Mouse (Mus musculus) erythroid progenitor cell, adult 5-6 weeks (primary cell): ENCODE measurements around the gene Catsperd. TPM values are rescaled to one million over a fixed set of nuclear protein-coding genes. Genes with fewer than 3 reads are reported as not detected.
"Not testable (repeated sequence)": the region's sequence is repeated elsewhere in the genome, so short reads cannot be mapped to it uniquely, and the experiment has no call there.

ENCODE experiments used
- ATAC-seq: replicated peaks from 2 replicates; pipeline ENCODE4 v1.8.0; 2016; ENCODE audit warnings: moderate number of reproducible peaks, mild to moderate bottlenecking, moderate TSS enrichment, inconsistent platforms; ENCODE audit not compliant: poor library complexity, low FRiP score, severe bottlenecking
- total RNA-seq, 2 experiments: library from RNA; stranded (forward) in 1 of 2; stranded (reverse) in 1 of 2; fragments of 150-400 nt in 1 of 2; fragments of 186-747, 209-891 nt in 1 of 2; gene quantifications; 2 replicates each; pipeline versions ENCODE4 v1.2.3 to v1.2.4; 2015 to 2017; ENCODE audit warnings: low replicate concordance in 2 of 2

Catsperd gene
- total RNA-seq, 2 experiments from 2014 or later: not detected

DNA sequence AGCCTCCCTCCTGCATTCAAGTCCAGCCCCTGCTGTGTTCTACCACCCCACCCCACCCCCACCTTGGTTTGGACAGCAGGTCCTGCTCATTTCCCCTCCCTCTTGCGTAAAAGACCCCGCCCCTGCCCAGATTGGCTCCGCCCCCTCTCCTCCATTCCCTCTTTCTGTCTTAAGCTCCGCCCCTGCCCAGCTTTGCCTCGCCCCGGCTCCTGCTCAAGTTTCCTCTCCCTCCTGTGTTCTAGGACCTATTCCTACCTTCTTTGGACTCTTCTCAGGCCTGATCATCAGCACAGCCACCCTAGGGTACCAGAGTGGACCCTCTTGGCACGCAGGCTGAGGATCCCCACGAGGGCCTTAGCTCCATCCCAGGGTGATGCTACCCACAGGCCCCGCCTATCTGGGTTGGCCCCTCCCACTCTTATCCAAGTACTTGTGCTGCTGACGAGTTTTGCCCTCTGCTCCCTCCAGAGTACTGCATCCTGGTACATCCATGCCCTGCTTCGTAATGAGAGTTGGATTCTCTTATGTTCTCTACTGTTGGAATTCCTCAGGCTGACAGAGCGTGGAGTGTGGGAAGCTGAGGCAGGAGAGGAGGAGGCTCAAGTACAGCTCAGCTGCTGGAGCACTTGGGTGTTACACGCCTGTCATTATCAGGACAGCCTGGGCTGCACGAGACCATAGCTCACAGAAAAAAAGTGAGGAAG lies 15.9 kb upstream of the Catsperd start:
- ATAC-seq: no peak

DNA sequence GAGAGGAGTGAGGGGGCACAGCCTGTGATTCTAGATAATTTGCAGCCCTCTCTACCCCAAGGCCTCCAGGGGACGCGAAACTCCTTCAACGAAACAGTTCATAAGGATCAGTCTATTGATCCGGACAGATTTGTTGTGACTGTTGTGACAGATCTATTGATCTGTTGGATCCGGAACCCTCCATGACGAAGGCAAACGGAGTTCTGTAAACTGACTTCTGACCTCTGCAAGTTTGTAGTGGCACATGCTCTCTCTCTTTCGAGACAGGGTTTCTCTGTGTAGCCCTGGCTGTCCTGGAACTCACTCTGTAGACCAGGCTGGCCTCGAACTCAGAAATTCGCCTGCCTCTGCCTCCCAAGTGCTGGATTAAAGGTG lies 15.4 kb upstream of the Catsperd start:
- ATAC-seq: not testable (repeated sequence)

DNA sequence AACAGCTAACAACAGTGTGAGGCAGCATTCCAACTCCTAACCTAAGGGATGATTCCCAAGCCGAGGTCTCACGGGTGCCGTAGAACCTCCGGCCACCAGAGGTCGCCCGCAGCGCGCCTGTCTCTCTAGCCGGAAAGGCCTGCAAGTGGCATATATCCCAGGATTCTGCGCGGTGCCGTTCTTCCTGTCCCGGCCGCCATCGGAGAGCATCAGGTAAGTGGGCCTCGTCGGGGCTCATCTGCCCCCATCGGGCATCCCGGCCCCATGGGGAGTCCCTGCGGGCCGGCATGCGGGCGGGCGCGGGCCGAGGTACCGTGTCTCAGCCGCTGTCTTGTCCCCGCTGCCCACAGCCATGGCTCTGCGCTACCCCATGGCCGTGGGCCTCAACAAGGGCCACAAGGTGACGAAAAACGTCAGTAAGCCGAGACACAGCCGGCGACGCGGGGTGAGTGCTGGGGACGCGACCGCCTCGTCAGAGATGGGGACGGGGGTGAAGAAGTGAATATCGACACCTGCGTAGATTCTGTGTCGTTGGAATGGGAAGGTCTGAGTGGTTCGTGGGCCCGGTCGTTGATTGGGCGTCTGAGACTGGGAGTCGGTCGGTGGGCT lies 14.6 kb upstream of the Catsperd start, which contains the start of gene Rpl36:
Rpl36 (plus strand) TSS at position 181 of the 609 bp plus-strand sequence.
- ATAC-seq: peak; percentile 69

DNA sequence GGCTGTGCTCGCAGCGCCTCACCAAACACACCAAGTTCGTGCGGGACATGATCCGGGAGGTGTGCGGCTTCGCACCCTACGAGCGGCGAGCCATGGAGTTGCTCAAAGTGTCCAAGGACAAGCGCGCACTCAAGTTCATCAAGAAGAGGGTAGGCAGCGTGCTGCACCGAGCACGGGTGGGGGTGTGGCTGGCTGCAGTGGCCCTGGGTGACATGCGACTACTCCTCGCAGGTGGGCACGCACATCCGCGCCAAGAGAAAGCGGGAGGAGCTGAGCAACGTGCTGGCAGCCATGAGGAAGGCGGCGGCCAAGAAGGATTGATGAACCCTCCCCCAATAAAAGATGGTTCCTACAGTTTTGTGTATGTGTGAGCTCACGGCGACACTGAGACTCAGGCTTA lies 14.1 kb upstream of the Catsperd start:
- not testable (repeated sequence) for ATAC-seq

DNA sequence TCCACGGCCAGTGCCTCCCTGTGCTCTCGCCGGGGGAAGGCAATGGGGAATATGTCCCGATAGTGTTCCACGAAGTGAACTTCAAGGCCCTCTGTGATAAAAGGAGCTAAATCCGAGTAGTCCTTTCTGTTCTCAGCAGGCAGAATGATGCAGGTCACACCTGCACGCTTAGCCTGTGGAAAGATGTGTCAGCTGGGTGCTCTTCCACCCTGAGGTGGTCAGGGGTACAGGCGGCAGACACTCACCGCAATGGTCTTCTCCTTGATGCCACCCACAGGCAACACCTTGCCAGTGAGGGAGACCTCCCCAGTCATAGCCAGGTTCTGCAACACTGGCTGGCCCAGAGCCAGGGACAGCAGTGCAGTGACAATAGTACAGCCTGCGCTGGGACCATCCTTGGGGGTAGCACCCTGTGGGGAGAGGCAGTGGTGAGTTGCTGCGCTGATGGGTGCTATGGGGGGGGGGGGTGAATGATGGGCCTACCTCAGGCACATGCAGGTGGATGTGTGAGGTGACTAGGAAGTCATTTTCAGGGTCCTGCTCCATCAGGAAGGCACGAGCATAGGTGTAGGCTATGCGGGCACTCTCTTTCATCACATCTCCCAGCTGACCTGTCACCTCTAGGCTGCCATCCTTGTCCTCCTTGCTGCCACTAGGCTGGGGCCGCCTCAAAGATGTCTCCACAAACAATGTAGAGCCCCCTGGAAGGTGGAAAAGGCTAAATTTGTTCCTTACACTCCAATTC lies 13.4 kb upstream of the Catsperd start:
- ATAC-seq: no peak

DNA sequence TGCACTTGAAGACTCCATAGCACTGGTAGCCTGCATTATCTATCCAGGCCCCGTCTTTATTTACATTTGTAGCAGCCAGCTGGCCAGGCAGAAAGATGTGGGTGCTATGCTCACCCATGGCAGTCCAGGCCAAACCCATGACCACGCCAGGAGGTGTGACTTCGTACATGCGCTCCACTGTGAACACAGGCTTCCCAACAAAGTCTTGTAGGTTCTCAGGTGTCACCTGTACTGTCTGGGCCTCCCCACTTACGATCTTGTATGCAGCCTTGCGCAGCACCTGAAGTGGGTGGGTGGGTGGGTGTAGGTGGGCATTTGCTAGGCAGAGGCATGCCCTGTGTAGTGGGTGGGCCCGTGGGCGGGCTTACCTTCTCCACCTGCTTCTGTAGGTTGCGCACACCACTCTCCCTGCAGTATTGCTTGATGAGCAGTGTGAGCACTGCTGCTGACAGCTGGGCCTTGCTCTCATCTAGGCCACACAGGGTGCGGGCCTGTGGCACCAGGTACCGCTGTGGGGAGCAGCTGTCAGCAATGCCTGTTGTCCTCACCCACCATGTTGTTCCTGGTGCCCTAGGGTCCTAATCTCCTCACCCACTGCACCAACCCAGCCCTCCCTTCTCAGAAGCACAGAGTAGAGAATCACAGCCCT lies 12.7 kb upstream of the Catsperd start:
- ATAC-seq: no peak

DNA sequence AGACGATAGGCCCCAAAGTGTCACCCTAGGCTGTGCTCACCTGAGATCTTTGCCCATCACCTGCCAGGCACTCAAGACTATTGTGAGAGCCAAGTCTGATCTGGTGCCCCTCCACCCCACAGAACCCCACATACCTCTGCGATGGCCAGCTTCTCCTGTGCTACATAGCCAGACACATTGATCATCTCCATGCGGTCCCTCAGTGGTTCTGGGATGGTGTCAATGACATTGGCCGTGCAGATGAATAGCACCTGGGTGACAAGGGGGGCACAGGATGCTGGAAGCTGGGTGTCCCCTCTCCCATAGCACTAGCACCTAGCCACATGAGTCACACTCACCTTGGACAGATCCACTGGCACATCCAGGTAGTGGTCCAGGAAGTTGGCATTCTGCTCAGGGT lies 12.2 kb upstream of the Catsperd start:
- no peak for ATAC-seq

DNA sequence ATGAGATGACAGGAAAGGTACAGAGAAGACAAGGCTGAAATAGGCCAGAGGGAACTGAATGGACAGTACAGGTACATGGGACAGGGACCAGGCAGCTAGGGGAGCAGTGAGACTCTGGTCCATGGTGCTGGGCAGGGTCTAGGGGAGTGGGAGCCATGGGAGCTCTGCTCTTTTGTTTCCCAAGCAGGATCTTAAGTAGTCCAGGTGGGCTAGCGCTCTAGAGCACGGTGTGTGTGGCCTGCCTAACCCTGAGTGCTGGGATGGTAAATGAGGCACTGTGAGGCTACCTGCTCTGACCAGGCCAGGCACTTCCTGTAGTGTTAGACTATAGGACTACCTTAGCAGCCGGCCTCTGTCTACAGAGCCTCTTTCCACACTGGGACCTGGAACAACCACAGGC lies 11.2 kb upstream of the Catsperd start:
- no peak for ATAC-seq

DNA sequence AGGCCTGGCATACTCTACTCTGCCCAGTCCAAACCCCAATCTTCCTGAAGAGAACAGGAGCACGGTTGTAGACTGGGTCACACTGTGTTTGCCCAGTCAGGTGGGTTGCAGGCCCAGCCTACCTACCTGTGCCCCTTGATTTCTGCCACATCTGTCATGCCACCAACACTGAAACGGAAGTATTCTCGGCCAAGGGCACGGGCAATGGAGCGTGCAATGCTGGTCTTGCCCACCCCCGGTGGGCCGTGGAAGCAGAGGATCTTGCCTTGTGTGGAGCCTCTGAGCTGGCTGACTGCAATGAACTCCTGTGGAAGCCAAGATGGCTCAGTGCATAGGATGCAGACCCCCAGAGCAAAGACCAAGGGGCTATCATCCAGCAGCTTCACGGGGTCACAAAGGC lies 10.3 kb upstream of the Catsperd start:
- ATAC-seq: no peak

DNA sequence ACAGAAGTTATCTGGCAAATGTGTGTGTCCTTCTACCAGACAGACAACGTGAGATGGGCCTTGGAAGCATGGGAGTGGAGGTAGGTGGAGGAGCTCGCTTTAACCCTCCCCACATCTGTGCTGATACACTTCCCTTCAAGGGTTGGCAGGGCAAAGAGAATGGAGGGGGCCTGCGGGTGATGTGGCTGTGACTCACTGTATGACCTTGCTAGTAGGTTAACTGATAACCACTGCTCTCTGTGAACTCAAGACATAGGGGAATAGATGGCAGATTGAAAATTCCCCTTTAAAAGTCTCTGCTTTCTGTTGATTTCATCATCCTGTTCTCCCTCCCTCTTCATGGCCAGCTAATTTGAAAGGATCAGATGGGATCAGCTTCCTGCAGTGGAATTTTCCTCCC lies 2.4 kb upstream of the Catsperd start:
- ATAC-seq: no peak

DNA sequence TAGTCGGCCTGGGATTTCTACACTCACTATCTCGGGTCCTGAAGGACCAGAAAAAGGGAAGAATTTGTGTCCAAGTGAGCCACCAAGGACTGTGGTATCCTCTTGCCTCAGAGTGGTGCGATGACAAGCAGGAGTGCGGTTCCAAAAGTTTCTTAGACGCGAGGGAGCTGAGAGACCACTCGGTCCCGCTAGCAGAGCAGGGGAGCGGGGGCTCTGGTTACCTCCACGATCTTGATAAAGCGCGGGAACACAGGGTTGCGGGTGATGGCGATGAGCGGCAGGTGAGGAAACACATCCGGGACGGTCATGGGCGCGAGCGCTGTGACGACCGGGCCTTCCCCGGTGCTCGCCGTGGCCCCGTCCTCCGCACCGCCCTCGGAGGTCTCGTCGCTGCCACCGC lies 1.7 kb upstream of the Catsperd start:
- ATAC-seq: 0 out of 2 replicates have a peak, but pooled peaks have one; percentile 21

DNA sequence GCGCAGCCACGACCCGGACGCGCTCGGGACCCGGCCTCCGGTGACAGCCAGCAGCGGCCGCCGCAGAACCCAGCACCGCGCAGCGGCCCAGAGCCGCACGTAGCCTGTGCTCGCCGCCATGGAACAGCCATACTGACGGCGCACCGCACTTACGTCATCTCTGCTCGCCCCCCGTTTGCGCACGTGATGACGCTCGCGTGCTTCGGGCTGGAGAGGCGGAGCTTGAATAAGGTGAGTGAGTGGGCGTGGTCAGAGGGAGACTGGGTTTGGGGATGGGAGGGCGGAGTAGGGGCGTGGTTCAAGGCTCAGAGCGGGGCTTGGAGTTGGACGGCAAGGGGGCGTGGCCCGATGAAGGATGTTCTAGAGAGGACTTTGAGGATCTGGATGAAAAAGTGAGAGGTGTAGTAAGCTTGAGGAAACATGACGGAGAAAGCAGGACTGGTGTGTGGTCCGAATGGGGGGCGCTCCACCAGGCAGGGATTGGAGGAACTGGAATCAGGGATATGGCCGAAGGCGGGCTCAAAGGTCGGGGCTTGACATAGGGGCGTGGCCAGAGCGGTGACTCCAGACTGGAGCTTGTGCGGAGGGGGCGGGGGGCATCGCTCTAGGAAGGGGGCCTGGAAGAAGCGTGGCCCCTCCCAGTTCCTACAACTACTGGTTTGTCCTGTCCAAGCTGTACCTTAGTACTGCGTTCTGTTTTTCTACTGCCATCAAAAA lies 1.0 kb upstream of the Catsperd start, which contains the start of gene Lonp1:
Lonp1 (minus strand) TSS at position 134 of the 717 bp plus-strand sequence.
- ATAC-seq: peak; percentile 92

DNA sequence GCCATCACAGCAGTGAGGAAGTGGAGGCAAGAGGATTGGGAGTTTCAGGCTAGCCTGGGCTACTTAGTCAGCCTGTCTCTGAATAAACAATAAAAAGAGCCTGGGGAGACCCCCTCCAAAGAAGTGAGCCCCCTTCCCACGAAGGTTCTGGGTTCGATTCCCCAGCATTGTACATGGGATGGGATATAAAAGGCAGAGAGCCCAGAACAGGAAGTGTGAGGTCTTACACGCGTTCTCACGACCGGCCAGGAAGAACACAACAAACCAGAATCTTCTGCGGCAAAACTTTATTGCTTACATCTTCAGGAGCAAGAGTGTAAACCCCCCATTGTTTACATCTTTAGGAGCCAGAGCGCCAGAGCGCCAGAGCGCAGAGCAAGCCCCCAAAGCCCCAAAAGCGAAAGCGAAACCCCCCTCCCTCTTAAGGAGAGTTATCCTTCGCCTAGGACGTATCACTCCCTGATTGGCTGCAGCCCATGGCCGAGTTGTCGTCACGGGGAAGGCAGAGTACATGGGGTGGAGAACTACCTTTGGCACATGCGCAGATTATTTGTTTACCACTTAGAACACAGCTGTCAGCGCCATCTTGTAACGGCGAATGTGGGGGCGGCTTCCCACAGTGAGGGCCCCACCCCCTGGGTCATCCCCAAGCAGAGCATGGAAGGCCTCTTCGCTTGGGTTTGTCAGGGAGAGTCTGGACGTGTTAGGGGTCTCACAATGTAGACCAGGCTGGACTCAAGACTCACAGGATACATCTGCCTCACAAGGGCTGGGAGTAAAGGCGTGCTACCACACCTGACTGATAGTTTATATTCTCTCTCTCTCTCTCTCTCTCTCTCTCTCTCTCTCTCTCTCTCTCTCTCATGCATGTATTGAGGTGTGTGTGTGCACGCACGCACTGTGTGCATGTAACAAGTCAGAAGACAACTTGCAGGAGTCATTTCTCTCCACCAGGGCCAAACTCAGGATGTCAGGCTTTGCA lies 2.1 kb downstream of the Catsperd start:
- not testable (repeated sequence) for ATAC-seq

DNA sequence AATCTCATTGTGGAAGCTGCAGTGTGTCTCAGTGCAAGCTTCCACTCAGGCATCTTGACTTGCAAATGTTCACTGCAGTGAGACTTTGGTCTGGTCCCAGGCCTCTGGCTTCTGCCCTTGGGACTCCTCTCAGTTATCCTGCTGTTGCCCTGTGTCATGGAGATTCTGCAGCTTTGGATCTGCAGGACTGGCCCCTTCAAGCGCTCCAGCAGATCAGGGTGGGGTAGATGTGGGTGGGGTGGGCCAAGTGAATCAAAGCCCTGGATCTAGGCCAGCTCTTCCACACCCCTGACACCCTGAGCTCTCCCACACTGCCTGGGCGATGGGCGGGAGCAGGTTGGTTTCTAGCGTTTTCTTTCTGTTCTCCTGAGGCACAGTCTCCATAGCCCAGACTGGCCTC lies 3.9 kb downstream of the Catsperd start:
- no peak for ATAC-seq

DNA sequence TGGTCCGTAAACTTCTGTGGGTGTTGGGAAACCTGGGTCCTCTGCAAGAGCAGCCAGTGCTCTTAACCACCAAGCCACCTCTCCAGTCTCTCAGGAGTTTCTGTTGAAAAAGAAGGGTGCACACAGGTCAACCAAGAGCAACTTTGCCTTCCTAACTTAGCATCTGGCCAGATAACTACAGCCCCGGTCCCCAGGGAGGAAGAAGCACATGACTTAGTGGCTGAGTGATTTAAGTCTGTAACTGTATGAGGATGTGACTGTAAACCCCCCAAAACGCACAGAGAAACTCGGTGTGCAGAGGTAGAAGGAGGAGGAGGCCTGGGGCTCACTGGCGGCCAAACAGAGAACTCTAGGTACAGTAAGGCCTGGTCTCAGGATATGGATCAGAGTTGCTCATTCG lies 6.1 kb downstream of the Catsperd start:
- no peak for ATAC-seq

DNA sequence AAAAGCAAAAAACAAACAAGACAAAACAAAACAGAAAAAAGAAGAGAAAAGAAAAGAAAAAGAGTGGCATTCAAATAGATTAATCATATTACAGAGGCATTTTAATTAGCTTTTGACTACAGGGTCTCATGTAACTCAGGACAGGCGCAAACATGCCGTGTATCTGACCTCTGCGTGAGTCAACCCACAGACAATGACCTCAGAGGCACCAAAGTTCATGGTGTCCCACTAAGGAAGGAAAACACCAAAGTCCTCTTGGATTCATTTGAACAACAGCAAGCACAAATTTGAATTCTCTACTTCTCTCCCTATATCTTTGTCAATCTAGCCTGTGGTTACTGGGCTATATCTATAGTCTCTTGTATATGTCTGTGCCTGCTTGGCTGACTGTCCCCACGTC lies 15.3 kb downstream of the Catsperd start:
- ATAC-seq: no peak

DNA sequence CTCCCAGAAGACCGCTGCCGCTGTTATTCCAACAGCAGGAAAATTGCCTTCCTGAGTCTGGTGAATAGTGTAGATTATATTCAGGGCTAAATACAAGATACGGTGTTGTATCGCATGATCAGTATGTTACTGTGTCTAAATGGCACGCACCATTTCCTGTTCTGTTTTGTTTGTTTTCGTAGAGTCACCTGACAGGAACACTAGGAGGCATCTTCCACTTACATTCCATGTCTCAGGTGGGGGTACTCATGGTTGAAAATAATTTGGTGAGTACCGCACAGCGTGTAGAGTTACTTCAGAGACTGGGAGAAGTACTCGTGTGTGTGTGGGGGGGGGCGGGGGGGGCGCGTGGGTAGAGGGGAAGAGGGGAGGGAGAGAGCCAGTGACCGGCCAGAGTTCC lies 19.6 kb downstream of the Catsperd start:
- ATAC-seq: no peak

DNA sequence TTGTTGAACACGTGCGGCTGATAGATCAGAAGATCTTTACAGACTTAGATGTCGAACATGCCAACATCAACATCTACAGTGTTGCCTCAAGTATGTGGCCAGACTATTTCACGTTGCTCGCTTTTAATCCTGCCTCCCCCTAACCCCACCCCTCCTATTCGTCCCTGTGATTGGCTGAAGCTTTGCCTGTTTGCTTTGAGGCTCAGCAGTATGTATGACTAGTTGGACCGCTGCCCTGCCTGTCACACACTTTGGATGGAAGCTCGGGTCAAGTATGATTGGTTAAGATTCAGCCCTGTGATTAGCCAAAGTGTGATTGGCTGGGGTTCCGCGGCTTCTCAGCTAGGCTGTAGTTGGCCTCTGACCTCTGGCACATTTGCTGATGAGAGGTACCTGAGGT lies 23.9 kb downstream of the Catsperd start:
- no peak for ATAC-seq

DNA sequence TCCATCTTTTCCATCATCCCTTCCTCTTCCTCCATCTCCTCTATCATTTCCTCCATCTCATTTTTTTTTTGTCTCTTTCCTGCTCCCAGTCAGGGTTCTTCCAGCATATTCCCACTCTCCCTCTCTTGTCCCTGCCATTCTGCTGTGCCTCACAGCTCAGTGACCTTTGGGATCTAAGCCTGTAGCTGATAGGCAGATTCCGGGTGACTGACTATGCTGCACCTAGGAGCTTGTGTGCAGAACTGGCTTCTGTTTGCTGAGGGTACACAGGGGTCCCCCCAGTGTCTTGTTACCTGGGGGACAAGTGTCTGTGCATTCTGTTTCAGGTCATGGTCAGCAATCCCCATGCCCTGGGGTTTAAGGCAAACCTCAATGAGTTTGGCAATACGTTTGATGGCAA lies 26.8 kb downstream of the Catsperd start:
- no peak for ATAC-seq
